Mouse (Mus musculus): ENCODE measurements at regions not wholly inside any gene's neighbourhood (a gene's known extent, or its start where the extent isn't known, plus 50 kb on each side); places are given as distances from the start of the nearest gene placed in this dataset.
"Not testable (repeated sequence)": the region's sequence is repeated elsewhere in the genome, so short reads cannot be mapped to it uniquely, and the experiment has no call there.

GRCm38 (mm10) chr12:20802027-20802426, 188.2 kb upstream of the Asap2 start:
- DNase-seq, result not testable (repeated sequence)

- not testable (repeated sequence) for DNase-seq
Measured at GRCm38 (mm10) chr12:20805466-20805865, 184.8 kb upstream of the Asap2 start.

- no peak for DNase-seq
Measured at GRCm38 (mm10) chr12:20806681-20807080, 183.6 kb upstream of the Asap2 start.

- not testable (repeated sequence) for DNase-seq
Measured at GRCm38 (mm10) chr12:20813836-20814235, 176.4 kb upstream of the Asap2 start.

GRCm38 (mm10) chr12:20815121-20815520, 175.1 kb upstream of the Asap2 start:
- not testable (repeated sequence) for DNase-seq

GRCm38 (mm10) chr12:20815599-20815998, 174.7 kb upstream of the Asap2 start:
- peak; percentile 57 for DNase-seq

GRCm38 (mm10) chr12:20843661-20844320, 146.5 kb upstream of the Asap2 start:
- DNase-seq, result not testable (repeated sequence)

- DNase-seq, result peak; percentile 21
Measured at GRCm38 (mm10) chr12:20844873-20845272, 145.4 kb upstream of the Asap2 start.

- DNase-seq, result no peak
Measured at GRCm38 (mm10) chr12:20845297-20845696, 145.0 kb upstream of the Asap2 start.

GRCm38 (mm10) chr12:20884104-20884503, 106.2 kb upstream of the Asap2 start:
- not testable (repeated sequence) for DNase-seq

- peak; percentile 66 for DNase-seq
Measured at GRCm38 (mm10) chr12:20920653-20921397, 69.4 kb upstream of the Asap2 start.

GRCm38 (mm10) chr12:20921398-20922023, 68.7 kb upstream of the Asap2 start:
- DNase-seq, result not testable (repeated sequence)

- DNase-seq, result peak; percentile 42
Measured at GRCm38 (mm10) chr12:20928966-20929365, 61.3 kb upstream of the Asap2 start.
